Mouse (Mus musculus) megakaryocyte, embryonic 14.5 days (primary cell): ENCODE measurements around the gene Tmem151b. TPM values are rescaled to one million over a fixed set of nuclear protein-coding genes. Genes with fewer than 3 reads are reported as not detected.

ENCODE experiments used
- H3K27me3 ChIP-seq: replicated peaks from 2 replicates; pipeline ENCODE3; 2012; ENCODE audit warnings: inconsistent platforms
- H3K36me3 ChIP-seq: replicated peaks from 2 replicates; pipeline ENCODE3; 2012; ENCODE audit warnings: low read length, inconsistent platforms, mixed read lengths
- H3K4me1 ChIP-seq: 2 replicates; pipeline ENCODE4 v1.6.1; 2012; ENCODE audit warnings: inconsistent platforms
- H3K4me3 ChIP-seq: replicated peaks from 2 replicates; pipeline ENCODE3; 2012; ENCODE audit warnings: moderate library complexity, mild to moderate bottlenecking, inconsistent platforms
- H3K9me3 ChIP-seq: 2 replicates; pipeline ENCODE4 v1.6.1; 2012; ENCODE audit warnings: inconsistent platforms
- FLI1 ChIP-seq: IDR thresholded peaks from 2 replicates; pipeline ENCODE4 v1.6.1; 2012; ENCODE audit warnings: low read length, inconsistent platforms, mixed read lengths
- GATA1 ChIP-seq: IDR thresholded peaks from 3 replicates; pipeline ENCODE4 v1.6.1; 2012; ENCODE audit warnings: mixed read lengths, low read length, inconsistent platforms, borderline replicate concordance
- polyA plus RNA-seq: library from polyadenylated mRNA; stranded (reverse); fragments of >175 nt; gene quantifications from 2 replicates; pipeline ENCODE4 v1.2.3, GENCODE M21; 2012; ENCODE audit warnings: low replicate concordance; ENCODE audit not compliant: insufficient read depth

Gene Tmem151b
- polyA plus RNA-seq, 1 experiment: 0.93 TPM

GRCm38 (mm10) chr17:45592606-45593431, 43.3 kb upstream of the Tmem151b start:
- peaks cover 91% of the 10 kb centered on the region for H3K27me3 ChIP-seq
- peaks cover 65% of the 10 kb centered on the region for H3K4me1 ChIP-seq
- H3K4me3 ChIP-seq: no peak overlapping the region
- TF ChIP-seq GATA1 (no peak), FLI1 (no peak)
- H3K9me3 ChIP-seq: no peaks in the 10 kb centered on the region
- H3K36me3 ChIP-seq: peaks cover 16% of the 10 kb centered on the region

DNA sequence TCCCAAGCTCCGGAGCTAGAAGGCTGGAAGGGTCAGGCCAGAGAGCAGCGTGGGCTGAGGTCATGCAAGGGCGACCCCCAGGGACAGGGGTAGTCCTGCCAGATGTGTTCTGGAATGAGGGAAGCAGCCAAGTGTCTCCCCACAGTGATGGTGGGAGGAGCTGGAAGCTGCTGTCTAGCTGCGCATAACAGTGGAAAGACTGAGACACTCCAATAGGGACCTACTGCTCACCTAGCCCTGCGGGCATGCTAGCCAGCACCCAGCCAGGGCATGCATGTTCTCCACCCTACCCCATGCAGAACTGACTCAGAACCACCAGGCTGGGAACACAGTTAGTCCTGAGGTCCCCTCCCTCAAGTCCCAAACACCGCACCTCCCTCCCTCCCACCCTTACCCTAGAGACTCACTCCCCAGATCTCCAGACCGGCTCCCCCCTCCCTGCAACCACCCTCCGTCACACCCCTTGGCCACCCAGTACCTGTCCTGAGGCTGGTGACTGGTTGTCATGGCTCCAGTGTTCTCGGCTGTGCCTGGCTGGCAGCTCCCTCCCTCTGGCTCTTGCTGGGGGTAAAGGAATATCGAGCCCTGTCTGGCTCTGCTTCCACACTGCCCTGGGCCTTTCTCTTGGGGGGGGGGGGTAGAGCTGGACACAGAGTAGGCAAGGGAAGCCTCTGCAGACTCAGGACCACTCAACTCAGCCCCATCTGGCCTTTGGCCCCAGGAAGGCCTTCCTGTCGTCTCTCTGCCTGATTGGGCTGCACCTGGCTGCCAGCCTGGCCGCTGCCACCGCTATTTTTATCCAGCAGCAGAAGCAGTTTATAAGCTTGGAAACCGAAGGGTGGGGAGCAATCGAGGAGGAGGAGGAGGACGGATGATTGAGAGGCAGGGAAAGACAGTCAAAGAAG, 42.5 kb upstream of the Tmem151b start:
- Histone ChIP-seq H3K27me3 (peaks cover 87% of the 10 kb centered on the region), H3K4me1 (peaks cover 61% of the 10 kb centered on the region), H3K9me3 (peaks cover 2% of the 10 kb centered on the region; the same call in 1 of the 2 replicates), H3K36me3 (peaks cover 20% of the 10 kb centered on the region), H3K4me3 (no peak overlapping the region)
- TF ChIP-seq GATA1 (no peak), FLI1 (no peak)

DNA sequence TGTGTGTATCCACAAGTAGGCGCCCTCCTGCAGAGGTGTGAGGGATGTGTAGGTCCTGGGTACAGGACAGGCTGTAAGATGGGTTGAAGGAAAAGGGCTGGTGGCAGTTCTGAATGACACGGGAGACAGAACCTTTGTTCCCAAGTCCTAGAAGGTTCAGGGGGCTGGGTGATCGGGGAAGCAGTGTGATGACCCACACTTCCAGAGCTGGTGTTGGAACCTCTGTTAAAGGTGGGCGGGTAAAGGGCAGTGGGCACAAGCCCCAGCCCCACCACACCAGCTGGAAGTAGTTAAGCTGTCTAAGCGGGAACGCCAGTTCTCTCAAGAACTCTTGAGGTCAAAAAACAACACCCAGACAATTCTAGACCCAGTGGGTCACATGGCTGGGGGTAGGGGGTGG, 40.9 kb upstream of the Tmem151b start:
- no peak overlapping the region for H3K4me3 ChIP-seq
- peaks cover 11% of the 10 kb centered on the region for H3K9me3 ChIP-seq
- TF ChIP-seq GATA1 (no peak), FLI1 (no peak)
- H3K27me3 ChIP-seq: peaks cover 80% of the 10 kb centered on the region
- peaks cover 53% of the 10 kb centered on the region for H3K4me1 ChIP-seq
- H3K36me3 ChIP-seq: peaks cover 31% of the 10 kb centered on the region

- H3K36me3 ChIP-seq: peaks cover 31% of the 10 kb centered on the region
- H3K4me3 ChIP-seq: no peak overlapping the region
- H3K4me1 ChIP-seq: peaks cover 53% of the 10 kb centered on the region
- H3K27me3 ChIP-seq: peaks cover 78% of the 10 kb centered on the region
- peaks cover 11% of the 10 kb centered on the region for H3K9me3 ChIP-seq
- TF ChIP-seq GATA1: no peak
- TF ChIP-seq FLI1: no peak
These were observed 40.4 kb upstream of the Tmem151b start for GRCm38 (mm10) chr17:45589844-45590243.

- peaks cover 31% of the 10 kb centered on the region for H3K36me3 ChIP-seq
- peaks cover 53% of the 10 kb centered on the region for H3K4me1 ChIP-seq
- no peak for TF ChIP-seq GATA1
- no peak for TF ChIP-seq FLI1
- no peak overlapping the region for H3K4me3 ChIP-seq
- peaks cover 75% of the 10 kb centered on the region for H3K27me3 ChIP-seq
- peaks cover 11% of the 10 kb centered on the region for H3K9me3 ChIP-seq
These were observed 39.8 kb upstream of the Tmem151b start for GRCm38 (mm10) chr17:45589236-45589635.

GRCm38 (mm10) chr17:45588370-45588769, 38.9 kb upstream of the Tmem151b start:
- Histone ChIP-seq H3K4me3 (no peak overlapping the region), H3K36me3 (peaks cover 31% of the 10 kb centered on the region), H3K9me3 (peaks cover 11% of the 10 kb centered on the region), H3K27me3 (peaks cover 67% of the 10 kb centered on the region), H3K4me1 (peaks cover 48% of the 10 kb centered on the region)
- TF ChIP-seq FLI1: no peak
- no peak for TF ChIP-seq GATA1

DNA sequence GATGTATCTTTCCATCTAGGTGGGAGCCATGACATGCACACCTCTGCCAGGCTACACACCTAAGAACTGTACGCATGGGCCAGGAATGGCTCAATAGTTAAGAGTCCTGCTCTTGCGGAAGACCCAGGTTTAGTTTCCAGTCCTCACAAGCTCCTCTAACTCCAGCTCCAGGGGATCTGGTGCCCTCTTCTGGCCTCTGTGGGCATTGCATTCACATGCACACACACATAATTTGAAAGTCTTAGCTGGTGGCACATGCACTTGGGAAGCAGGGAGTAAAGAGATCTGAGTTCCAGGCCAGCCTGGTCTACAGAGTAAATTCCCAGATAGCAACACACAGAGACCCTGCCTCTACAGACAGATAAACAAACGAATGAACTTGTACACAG, 37.0 kb upstream of the Tmem151b start:
- Histone ChIP-seq H3K36me3 (peaks cover 31% of the 10 kb centered on the region), H3K4me1 (peaks cover 36% of the 10 kb centered on the region), H3K4me3 (no peak overlapping the region), H3K9me3 (peaks cover 11% of the 10 kb centered on the region), H3K27me3 (peaks cover 51% of the 10 kb centered on the region)
- TF ChIP-seq GATA1: no peak

GRCm38 (mm10) chr17:45585725-45586448, 36.4 kb upstream of the Tmem151b start:
- Histone ChIP-seq H3K36me3 (peaks cover 31% of the 10 kb centered on the region), H3K27me3 (peaks cover 45% of the 10 kb centered on the region), H3K4me3 (no peak overlapping the region), H3K4me1 (peaks cover 36% of the 10 kb centered on the region), H3K9me3 (peaks cover 11% of the 10 kb centered on the region)
- TF ChIP-seq GATA1 (no peak), FLI1 (no peak)

GRCm38 (mm10) chr17:45584939-45585678, 35.6 kb upstream of the Tmem151b start:
- Histone ChIP-seq H3K9me3 (peaks cover 11% of the 10 kb centered on the region), H3K36me3 (peaks cover 31% of the 10 kb centered on the region), H3K27me3 (peaks cover 39% of the 10 kb centered on the region), H3K4me3 (peak overlapping the region; percentile 53), H3K4me1 (peaks cover 37% of the 10 kb centered on the region)
- TF ChIP-seq GATA1: no peak
- TF ChIP-seq FLI1: no peak
